Comparison of ENCODE assay signal across 19 mouse cellular contexts in genomic region chr4:146941691-146942090, GRCm38 (mm10). TPM values are rescaled to one million over a fixed set of nuclear protein-coding genes. Genes with fewer than 3 reads are reported as not detected.
"Had no signal": no experiment of that assay in that cellular context is flagged by ENCODE, and none has a peak within 500 bp of the region (broad histone marks: within the 10 kb centered on the region; RNA-seq: fewer than 3 reads in every experiment).

No protein-coding gene starts in this region.

RNA-seq across cellular contexts. Expression of gene Zfp989, which starts 30.1 kb away (rescaled TPM):
- polyA plus RNA-seq: heart, embryonic 11.5 days; heart, embryonic 15.5 days; heart, postnatal 0 days; hindbrain, embryonic 11.5 days; intestine, embryonic 14.5 days; intestine, embryonic 16.5 days; kidney, adult 2 months; kidney, postnatal 0 days; large intestine, adult 2 months; limb, embryonic 11.5 days; limb, embryonic 13.5 days; limb, embryonic 15.5 days; liver, adult 2 months; liver, embryonic 13.5 days; liver, embryonic 15.5 days had no signal

RNA-seq across cellular contexts. Expression of gene Gm21411, which starts 32.3 kb away (rescaled TPM):
- polyA plus RNA-seq: heart, embryonic 11.5 days; heart, embryonic 15.5 days; heart, postnatal 0 days; hindbrain, embryonic 11.5 days; hindbrain, embryonic 13.5 days; hindbrain, embryonic 15.5 days; hindbrain, postnatal 0 days; intestine, embryonic 14.5 days; intestine, embryonic 16.5 days; kidney, embryonic 15.5 days; kidney, postnatal 0 days; large intestine, adult 2 months; limb, embryonic 11.5 days; limb, embryonic 13.5 days; limb, embryonic 15.5 days; liver, adult 2 months; liver, embryonic 15.5 days had no signal
